Mouse (Mus musculus) embryo, embryonic 11.5 days (tissue): ENCODE results near the gene Snrnp200.
A peak's percentile ranks its signal among the peaks of the same experiment; 100 is the strongest.
"Not testable (repeated sequence)": the region's sequence is repeated elsewhere in the genome, so short reads cannot be mapped to it uniquely, and the experiment has no call there.

Source experiments
- DNase-seq: peaks from one replicate; pipeline ENCODE4 v3.0.0-alpha.2; 2012; ENCODE audit warnings: low read depth, low spot score

Gene Snrnp200

DNA sequence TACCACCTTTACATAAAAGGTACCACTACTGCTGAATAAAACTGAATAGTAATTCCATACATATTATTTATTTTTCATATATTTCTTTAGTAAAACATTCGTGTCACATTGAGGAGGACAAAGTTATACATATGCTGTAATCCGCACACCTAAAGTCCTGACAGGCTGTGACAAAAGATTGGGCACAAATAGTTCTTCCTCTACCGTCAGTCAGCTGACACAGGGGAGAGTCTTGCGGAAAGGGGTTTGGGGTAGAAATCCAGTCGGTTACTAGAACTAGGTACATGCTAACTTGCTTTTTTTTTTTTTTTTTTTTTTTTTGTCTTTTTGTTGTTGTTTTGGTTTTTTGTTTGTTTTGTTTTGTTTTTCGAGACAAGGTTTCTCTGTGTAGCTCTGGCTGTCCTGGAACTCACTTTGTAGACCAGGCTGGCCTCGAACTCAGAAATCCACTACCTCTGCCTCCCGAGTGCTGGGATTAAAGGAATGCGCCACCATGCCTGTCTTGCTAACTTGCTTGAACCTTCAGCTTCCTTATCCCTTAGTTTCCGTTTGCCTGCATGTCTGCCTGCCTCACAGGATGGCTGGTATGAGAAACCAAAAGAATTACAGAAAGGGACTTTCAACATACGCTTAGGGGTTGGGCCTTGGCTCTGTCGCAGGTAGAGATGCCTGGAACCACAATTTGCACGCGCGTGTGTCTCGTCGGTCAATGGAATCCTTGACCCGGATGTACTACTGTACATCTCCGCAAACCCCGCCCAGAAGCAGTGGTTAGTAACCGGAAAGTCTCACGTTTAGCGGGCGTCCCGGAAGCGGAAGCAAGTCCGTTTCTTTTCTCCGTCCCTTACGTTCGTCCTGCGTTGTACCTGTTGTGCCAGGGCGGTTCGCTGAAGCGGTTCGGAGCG lies at the start of gene Snrnp200, which contains the start of gene 1810024B03Rik:
Gene Snrnp200, plus strand, starts transcription at position 840 of the 905 bp plus-strand sequence.
Gene 1810024B03Rik, minus strand, starts transcription at position 734 of the 905 bp plus-strand sequence.
- DNase-seq, result peak; percentile 92

DNA sequence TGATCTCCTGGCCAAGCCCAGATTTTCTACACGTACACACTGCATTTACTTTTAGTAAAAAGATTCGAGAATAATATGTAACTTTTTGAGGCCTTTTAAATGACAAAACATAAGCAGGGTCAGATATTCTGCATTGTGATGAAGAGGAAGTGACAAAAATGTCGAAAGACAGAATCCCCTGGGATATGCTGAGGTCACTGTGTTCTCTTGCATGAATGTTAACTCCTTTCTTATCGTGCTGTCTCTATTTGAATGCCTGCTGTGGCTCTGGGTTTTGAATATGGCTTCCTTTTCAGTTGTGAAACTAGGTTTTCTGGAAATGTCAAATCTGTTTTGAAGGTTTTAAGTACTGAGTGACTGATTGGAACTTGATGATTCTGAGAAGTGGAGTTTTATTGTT lies 42.5 kb upstream of the Snrnp200 start:
- DNase-seq, result no peak

DNA sequence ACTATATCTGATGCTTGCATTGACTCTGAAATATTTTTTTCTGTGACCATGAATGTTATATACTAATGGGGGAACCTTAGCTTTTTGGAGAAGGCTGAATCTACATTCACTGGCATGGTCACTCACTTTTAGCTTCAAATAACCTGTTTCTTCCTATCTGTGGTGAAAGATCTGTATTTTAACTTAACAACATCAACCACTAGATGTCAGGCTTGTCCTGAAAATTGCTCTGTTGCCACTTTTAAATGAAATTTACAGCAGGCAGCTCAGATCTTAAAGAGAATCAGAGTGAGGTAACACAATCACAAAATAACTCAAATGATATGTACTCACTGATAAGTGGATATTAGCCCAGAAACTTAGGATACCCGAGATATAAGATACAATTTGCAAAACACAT lies 41.9 kb upstream of the Snrnp200 start:
- DNase-seq, result not testable (repeated sequence)

DNA sequence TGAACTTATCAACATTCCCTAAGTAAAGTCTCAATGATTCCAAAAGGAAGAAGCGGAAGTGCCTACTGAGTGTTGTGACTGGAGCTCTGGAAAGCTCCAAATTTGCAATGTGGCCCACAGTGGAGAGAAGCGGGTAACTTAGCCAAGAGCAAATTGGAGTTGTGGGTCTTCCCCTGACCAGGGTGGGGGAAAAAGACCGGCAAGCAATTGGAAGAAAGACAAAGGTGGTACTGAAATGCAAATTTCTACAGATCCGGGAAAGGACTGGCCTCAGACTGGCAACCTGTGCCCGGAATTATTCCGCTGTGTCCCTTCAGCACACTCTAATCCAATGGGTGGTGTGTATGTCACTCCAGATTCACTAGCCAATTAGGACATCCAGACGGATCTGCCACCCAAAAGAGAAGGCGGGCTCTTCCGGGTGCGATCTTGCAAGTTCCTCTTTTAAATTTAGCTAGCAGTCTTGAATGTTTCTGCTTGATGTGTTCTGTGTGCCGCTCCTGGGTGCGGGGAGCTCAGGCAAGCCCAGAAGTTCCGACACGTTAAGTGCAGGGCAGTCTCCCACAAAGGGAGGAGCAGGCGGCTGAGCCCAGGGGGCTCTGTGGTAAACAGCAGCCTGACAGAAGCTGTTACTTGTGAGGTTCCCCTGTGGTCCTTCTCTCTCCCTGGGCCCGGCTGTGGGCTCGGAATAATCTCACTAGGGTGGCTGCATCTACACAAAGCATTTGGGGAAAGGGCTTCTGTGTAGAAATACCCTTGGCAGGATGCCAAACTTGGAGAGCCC lies 25.4 kb upstream of the Snrnp200 start:
- peak; percentile 56 for DNase-seq

DNA sequence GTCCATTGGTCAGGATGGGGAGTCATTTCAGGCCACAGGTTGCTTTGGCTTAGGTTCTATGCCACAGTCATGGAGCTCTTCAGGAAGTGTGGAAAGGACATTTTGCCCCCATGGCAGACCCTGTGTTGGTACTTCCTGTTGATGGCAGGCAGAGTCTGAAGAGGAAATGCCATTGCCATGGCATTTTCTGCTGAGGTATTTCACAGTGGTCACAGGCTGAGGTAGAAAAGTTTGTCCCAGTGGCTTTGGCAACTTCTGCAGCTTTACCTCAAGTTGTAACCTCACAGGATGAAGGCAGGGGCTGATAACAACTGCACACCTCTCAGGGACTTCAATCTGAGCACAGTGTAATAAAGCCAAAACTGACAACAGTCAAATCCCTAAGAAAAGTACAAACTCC lies 18.6 kb upstream of the Snrnp200 start:
- no peak for DNase-seq

DNA sequence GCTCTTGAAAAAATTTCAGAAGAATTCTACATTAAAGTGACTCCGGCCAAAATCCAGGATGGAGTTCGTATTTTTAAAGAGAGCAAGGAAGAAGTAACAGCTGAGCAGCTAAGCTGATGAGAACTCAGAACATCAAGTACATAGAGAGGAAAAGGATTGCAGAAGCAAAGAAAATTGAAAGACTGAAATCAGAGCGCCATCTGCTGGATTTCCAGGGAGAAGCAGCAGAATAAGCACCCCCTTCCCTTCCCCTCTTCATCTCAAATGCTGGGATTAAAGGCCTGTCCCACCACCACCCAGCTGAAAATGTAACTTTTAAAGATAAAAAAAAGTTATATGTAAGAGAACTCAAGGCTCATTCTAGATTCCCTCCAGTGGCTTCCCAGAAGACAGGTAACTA lies 3.3 kb upstream of the Snrnp200 start:
- DNase-seq, result peak; percentile 46

DNA sequence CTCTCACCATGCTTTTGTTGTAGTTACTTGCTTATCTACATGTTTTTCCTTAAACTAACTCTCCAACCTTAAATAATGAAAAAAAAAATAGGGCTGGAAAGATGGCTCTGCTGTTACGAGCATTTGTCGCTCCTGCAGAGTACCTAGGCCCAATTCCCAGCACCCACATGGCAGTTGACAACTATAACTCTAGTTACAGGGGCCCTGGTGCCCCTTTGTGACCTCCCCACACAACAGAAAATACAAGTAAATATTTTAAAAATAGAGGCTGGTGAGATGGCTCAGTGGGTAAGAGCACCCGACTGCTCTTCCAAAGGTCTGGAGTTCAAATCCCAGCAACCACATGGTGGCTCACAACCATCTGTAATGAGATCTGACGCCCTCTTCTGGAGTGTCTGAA lies 2.2 kb upstream of the Snrnp200 start:
- DNase-seq, result not testable (repeated sequence)

DNA sequence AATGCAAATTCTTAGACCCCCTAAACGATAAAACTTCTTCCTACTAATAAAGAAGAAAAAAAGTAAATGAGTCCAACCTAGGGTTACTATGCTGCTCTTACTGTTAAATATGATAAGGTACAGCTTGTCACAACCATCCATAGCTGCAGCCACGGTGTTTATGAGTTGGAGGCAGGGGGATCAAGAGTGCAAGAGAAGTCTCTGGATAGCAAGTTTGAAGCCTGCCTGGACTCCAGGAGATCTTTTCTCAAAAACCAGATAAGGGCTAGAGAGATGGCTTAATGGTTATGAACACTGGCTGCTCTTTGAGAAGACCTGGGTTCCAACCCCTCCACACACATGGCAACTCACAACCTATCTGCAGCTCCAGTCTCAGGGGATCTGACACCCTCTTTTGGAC lies 1.3 kb upstream of the Snrnp200 start:
- no peak for DNase-seq

DNA sequence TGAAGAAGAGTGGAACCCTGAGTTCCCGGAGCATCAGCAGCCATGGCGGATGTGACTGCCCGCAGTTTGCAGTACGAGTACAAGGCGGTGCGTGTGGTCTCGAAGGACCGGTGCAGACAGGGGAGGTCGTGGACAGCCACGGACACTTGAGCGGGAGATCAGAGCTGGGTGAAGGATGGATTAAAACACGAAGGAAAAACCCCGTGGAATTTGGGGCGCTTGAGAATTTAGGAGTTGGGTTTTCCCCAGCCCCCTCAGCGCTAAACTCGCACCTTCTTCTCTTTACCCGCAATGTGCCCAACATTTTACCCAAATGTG lies 225 bp downstream of the Snrnp200 start:
- DNase-seq, result no peak

DNA sequence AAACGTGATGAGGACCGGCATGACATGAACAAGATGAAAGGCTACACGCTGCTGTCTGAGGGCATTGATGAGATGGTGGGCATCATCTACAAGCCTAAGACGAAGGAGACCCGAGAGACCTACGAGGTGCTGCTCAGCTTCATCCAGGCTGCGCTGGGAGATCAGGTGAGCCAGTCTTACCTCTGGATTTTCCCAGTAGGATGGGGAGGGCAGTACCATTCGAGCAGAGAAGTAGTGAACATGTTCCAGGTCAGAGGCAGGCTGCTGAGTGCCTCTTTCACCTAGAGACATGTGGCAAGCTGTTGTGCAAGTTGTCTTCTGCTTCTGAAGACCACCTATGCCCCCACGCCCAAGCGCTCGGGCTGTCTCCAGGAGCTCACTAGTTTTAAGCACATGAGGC lies 2.5 kb downstream of the Snrnp200 start:
- DNase-seq, result no peak

DNA sequence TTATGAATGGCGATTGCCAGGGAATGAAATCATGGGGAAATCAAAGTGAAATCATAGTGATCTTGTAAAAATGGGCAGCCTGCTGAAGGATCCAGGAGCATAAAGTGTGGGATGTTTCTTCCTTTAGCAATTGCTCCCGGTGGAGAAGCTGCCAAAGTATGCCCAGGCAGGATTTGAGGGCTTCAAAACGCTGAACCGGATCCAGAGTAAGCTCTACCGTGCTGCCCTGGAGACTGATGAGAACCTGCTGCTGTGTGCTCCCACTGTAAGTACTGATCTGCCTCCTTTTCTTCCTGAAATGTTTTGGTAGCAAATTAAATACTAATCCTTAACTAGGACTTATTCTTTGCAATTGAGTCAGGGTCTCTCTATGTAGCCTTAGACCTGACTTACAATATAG lies 9.6 kb downstream of the Snrnp200 start:
- no peak for DNase-seq

DNA sequence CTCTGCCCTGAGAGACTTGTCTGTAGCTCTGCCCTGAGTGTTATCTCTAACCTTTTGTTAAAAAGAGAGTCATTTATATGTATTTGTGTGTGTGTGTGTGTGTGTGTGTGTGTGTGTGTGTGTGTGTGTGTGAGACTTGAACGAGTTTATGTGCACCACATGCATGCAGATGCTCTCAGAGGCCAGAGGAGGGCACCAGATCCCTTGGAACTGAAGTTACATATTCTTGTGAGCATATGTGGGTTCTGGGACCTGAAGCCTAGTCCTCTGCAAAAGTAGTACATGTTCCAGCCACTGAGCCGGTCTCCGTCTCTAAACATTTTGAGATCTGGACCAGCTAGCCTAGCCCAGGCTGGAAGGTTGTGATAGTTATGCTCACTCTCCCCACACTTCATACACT lies 17.1 kb downstream of the Snrnp200 start:
- DNase-seq, result no peak

DNA sequence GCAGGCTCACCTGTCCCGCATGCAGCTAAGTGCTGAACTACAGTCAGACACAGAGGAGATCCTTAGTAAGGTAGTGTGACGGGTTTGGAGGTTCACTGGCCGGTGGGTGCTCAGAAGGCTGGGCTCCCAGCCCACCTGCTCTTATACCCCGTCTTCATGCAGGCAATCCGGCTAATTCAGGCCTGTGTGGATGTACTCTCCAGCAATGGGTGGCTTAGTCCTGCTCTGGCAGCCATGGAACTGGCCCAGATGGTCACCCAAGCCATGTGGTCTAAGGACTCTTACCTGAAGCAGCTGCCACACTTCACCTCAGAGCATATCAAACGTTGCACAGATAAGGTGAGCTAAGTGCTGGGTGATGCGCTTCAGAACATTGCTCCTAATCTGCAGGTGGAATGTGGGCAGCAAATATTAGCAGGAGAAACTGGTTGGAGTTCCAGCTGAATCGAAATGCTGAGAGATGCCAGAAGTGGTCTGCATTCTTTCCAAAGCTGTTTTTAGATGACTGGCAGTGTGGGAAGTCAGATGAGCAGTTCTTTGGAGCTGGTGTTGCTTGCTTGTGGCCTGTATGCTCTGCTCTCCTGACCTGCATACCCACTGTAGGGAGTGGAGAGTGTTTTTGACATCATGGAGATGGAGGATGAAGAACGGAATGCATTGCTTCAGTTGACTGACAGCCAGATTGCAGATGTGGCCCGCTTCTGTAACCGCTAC lies 29.9 kb downstream of the Snrnp200 start:
- DNase-seq, result no peak

DNA sequence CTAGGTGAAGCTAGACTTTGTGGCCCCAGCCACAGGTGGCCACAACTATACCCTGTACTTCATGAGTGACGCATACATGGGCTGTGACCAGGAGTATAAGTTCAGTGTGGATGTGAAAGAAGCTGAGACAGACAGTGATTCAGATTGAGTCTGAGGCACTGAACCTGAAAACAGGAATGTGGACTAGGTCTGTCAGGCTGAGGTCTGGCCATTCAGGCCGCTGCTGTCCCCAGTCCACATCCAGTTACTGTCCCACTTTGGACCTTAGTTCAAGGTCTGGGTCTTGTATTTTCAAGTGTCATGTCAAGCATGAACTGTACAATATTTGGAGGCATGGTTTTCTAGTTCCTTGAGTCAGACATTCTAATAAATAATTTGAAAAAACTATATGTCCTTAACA lies 31.9 kb downstream of the Snrnp200 start:
- DNase-seq, result no peak

DNA sequence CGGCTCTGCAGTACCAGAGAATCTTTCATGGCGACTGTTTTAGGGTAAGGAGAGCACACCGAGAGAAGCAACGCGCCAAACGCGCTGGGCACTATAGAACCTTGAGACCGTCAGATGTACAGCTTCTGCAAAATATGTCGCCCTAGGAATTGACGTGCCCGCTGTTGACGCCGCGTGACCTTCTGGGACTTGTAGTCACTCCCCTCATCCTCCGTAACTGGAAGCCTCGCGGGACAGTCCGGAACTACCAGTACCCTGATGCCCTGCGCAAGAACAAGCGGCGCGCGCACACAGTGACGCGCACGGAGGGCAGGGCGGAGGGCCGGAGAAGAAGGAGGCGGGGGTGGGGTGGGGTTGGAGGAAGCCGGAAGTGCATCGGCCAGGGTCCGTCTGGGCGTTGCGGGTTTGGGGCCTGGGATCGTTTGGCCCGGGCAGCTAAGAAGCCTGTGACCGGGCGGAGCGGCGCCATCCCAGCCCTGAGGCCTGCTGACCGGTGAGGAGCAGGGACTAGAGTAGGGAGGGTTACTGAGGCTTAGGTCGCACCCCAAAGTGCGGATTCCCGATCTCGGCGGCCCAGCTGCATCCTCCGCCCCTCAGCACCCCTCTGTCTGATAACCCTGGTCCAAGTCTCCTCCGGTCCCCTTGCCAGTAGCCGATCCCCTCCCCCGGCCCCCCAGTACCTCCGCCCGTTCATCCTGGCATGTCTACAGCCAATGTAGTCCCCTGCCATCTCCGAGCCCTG lies 39.6 kb downstream of the Snrnp200 start, which contains the start of the genes Ciao1 and Tmem127:
Gene Ciao1, minus strand, starts transcription at position 225 of the 742 bp plus-strand sequence.
Gene Tmem127, plus strand, starts transcription at position 317 of the 742 bp plus-strand sequence.
- peak; percentile 100 for DNase-seq

DNA sequence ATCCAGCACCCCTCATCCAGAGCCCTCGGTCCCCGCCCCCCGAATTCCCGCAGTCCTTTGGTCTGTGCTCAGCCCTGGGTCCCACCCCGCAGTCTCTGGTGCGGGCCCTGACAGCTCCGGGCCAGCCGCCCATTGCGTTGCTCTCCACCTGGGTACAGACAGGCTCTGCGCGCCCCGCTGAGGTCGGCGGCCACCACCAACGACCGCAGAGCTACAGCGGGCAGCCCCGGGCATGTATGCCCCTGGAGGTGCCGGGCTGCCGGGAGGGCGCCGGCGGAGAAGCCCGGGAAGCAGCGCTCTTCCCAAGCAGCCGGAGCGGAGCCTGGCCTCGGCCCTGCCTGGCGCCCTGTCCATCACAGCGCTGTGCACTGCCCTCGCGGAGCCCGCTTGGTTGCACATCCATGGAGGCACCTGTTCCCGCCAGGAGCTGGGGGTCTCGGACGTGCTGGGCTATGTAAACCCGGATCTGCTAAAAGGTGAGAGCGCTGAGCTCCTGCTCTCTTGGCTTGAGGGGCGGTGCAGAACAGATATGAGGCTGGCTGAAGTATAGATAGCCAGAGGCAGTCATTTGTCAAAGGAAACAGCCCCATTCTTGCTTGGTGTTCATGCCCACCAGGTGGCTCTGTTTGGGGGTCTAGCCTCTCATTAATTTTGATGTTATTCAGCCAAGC lies 40.3 kb downstream of the Snrnp200 start:
- peak; percentile 14 for DNase-seq

DNA sequence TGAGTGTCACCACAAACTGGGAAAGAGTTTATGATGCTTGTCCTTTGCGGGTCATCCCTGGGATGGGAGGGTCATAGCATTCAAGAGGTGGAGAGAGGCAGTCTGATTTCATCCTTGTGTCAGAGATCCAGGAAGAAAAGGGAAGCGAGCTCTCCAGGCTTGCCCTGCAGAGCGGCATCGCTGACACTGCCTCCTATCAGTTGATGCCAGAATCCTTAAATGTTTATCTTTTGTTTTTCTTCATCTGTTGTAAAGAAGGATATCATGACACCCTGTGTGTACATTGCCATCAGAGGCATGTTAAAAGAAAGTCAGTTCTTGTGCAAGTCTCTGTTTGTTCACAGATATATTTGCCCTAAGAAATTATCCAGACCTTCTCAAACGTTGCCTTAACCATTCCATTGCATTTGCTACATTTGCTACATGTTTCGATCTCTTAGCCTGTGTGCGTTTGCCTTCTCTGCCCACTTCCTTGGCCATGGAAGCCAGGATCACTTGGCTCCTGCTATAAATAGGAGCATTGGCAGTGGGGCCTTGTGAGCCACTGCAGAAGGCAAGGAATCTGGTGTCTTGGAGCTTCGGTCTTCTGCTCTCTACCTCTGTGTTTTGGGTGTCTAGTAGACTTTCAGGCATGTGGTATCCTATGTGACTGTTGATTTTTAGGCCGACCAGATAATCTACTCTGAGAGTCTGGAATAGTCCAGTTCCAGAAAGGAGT lies 42.3 kb downstream of the Snrnp200 start:
- DNase-seq, result no peak

DNA sequence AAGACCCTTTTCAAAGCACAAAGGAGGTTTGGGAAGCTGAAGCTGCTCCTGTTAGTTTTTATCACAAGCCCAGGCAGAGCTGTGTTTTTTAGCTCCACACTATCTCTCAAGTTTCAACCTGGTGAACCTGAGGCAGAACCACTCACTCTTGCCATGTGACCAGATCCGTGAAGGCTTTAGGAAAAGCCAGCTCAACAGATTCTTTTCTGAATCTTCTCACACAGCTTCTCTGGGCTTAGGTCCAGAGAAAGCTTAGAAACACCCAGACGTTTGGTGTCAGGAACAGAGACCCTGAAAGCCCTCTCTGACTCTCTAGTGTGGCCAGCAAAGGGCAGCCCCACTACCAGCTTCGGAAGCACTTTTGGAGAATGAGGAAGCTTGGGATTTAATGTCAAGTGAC lies 43.3 kb downstream of the Snrnp200 start:
- DNase-seq, result no peak

DNA sequence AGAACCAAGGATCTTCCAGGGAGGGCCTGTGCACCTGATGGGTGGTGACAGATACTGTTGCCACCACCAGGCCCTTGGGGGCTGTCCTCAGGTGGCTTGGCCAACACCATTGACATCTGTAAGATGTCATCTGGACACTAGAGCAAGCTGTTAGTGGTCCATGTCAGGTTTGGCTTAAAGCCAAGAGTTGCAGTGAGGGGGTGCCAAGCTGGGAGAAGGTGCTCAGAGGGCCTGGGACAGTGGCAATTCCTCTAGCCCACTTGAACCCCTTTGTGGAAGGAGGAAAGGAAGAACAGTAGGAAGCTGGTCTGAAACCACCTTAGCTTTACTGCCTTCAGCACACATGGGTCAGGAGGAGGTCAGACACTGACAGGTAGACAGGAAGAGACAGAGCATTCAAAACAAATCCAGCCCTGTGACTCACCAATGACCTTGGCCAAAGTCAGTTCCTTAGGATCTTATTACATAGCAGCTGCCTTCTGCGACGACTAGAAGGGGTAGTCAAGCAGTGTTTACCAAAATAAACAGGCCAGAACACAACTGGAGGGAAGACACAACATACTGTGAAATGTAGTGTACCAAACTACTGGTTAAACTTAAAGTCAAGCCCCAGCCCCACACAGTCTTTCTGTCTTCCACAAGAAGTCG lies 43.8 kb downstream of the Snrnp200 start:
- DNase-seq, result no peak

DNA sequence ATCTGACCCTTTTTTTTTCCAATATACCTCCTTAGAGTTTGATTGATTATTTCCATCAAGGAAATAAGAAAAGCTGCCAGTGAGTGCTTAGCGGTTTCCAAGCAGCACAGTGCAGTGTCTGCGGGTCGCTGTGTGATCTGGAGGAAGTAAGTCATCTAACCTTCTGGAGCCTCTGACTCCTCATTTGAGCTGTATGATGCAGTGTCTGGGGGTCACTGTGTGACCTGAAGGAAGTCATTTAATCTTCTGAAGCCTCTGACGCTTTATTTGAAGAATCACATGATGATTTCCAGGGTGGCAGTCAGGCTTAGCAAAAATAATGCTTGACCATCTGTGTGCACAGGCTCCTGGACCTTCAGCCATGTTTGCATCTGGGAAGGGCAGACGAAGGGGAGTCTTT lies 44.6 kb downstream of the Snrnp200 start:
- DNase-seq, result no peak
